Mouse (Mus musculus): ENCODE results near the gene Sec61a1.

The Sec61a1 gene

DNA sequence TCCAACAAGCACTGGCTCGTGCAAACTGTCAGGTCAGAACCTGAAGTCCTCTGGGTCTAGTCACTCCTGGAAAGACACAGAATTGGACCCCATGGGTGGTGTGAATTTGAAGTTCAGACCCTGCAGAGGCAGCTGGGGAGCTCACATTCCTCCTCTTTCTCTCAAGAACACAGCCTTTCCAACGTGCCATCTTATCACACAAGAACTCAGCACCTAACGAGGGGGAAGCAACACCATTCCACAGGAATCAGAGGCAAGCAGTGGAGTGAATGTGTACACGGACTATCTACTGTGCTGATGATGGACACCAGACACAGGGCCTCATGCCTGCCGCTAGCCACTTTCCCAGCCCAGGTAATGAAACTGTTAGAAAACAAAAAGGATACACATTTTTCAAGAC is 2.0 kb downstream of the Sec61a1 start:
- DNase-seq (ENCODE audit: low spot score in 2 of 2) = no peak

DNA sequence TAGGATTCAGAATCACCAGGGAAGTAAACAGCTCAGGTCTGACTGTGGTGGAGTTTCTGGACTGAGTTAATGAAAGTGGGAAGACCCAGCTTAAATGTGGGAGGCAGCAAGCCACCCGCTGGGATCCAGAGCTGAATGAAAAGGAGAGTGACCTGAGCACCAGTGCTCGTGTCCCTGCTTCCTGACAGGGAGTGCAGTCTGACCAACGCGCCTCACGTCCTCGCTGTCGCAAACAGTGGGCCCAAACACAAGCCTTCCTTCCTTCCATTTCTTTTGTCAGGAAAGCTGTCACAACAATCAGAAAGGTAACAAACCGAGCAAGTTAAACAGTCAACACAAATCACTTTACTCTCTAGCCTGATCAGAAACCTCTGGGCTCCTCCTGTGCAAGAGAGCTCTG is 2.7 kb downstream of the Sec61a1 start:
- no peak for DNase-seq (ENCODE audit: low spot score in 2 of 2)

DNA sequence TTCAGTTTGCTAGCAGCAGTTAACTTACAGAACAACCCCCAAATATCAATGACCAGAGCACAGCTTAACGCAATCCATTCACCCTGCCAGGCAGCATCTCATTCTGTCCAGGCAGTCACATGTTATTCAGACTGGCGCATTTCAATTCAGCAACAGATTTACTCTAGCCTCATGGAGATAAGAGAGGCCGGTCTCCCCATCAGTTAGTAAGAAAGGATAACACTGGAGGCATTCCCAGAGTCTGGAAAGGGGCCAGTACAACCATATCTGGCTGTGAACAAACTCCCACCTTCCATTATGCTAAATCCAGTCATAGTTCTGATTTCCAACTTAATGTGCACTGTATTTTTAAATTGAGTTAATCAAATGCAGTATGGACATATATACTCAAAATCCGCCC is 4.2 kb downstream of the Sec61a1 start:
- no peak for DNase-seq (ENCODE audit: low spot score in 2 of 2)

DNA sequence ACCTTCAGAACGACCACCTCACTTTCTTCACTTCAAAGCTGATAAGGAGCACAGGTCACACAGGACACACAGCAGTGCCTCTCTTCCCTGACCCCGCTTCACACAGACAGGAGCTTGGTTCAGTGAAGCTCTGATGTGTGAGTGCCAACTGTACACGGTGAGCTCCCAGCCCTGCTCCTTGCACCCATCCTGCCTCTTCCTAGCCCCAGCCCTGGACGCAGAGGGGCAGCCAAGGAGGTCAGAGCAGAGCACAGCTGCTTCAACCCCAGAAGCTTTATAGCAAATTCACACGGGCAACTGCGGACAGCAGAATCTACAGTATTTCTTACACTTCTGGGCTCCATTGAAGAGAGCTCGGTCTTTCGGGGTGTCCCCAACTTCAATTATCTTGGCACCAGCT is 4.7 kb downstream of the Sec61a1 start:
- no peak for DNase-seq (ENCODE audit: low spot score in 2 of 2)

DNA sequence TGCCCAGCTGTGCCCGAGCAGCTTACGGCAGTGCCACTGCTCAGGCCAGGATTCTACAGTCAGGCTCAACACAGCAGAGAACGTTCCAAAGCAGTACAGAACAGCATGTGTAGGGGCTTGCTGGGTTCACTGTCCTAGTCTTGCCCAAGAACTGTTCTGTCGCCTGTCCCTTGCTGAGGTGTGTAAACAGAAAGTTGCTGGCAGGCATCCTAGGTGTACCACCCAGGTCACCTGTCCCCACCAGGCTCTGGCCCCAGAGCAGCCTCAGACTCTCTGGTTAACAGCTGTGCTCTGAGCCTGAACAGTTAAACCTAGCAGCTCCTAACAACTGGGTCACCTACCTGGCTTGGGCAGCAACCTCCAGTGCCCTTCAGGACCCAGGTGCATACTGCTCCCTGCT is 15.7 kb downstream of the Sec61a1 start:
- DNase-seq (ENCODE audit: low spot score in 2 of 2) = no peak

DNA sequence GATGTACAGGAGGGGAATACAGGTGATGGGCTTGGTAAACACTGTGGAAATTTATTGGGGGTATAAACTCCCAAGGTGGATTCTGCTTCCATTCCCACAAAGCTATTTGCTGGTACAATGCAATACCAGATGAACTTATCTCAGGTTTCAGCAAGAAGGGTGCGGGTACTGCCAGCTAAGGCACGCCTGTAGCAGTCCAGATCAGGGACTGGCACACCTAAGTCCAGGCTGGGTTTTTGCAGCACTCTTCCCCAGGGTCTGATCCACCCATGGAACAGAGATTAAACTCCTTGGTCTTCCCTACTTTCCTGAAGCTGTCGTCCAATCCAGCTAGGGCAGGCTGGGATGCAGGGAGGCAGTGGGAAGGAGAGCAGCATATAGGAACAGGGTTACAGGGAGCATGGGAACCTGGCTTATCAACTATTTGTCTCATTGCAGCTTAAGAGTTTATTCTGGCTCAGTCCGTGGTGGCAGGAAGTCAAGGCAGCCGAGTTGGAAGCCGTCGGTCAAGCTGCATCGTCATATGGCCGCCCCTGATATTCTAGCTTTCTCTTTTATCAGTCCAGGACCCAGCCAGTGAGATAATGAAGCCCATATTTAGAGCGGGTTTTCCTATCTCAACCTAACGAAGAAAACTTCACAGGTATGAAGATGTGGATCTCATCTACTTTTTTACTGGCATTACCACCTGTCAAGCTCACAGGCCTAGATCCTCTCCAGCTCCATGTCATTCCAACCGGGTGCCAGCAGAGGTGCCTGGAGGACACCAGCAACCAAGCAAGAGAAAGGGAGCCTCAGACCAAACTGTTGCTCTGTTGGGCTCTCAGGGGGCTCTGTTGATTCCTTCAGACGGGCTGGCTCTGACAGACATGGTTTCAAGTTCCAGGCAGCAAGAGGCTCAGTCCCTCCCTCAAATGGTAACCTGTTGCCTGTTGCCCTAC is 16.4 kb downstream of the Sec61a1 start:
- no peak for DNase-seq (ENCODE audit: low spot score in 2 of 2)

DNA sequence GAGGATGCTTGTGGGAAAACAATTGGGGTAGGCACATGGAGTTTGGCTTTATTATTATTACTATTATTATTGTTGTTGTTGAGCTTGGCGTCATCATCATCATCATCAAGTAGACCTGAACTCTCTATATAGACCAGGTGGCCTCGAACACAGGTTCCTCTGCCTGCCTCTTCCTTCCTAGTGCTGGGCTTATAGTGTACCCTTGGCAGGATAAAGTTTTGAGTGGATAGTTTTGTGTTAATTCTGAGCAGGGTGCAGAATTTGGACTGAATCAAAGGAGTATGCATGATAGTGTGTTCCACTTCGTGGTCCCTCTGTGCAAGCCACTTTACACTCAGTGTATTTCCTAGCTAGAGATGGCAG is 18.3 kb downstream of the Sec61a1 start:
- DNase-seq (ENCODE audit: low spot score in 2 of 2) = no peak

DNA sequence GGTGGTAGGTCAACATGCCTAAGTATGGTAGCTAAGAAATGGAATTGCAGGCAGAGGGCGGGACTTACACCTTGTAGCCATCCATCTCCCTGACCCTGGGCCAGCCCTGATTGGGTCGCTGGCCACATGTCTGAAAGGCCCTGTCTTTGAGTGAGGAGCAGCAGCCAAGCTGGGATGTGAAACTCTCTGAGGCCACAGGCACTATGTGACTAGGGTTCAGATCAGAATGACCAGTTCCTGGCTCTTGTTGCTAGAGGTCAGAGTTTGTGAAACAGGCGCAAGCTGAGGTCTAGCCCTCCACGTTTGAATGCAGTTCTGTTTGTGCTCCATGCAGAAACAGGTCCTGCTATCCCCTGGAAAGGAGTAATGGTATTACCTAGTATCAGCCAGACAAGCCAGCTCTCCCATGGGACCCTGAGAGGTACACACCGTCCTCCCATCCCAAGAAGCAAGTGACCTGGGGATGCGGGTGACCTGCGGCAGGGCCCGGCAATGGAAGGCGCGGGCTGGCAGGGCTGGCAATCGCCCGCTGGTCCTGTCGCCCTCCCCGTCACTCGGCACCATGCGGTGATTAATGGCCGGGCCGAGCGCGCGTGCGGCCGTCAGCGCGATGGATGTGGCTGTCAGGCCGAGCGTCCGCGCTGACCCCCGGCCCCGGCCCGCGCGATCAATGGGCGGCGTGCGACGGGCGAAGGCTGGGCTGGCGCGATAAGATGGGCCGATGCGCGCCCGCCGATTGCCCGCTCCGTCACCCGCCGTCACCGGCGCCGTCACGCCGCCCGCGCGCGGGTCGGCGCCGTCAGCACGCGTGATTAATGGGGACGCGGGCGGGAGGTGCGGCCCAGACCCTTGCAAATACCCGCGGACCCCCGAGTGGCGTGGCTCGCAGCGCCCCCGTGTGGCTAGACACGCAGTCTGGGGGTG is 19.0 kb downstream of the Sec61a1 start:
- DNase-seq (ENCODE audit: low spot score in 2 of 2) = peak in 1 of 2 experiments; percentile 27

DNA sequence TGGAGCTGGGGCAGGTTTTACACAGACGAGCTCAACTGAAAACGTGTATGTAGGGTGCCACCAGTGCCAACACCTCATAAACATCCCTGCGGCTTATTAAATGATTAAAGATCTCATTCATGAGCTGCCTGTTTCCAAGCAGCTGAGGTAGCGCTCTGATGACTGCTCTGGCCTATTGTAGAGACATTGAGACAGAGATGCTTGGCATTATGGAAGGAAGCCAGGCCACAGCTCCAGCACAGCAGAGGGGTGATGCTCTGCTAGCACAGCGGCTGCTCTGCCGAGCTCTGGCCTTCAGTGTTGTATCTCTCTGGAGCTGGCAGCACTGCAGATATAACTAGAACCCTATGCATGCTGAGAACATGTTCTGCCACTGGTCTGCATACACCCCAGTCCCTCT is 25.0 kb downstream of the Sec61a1 start:
- DNase-seq (ENCODE audit: low spot score in 2 of 2) = no peak

DNA sequence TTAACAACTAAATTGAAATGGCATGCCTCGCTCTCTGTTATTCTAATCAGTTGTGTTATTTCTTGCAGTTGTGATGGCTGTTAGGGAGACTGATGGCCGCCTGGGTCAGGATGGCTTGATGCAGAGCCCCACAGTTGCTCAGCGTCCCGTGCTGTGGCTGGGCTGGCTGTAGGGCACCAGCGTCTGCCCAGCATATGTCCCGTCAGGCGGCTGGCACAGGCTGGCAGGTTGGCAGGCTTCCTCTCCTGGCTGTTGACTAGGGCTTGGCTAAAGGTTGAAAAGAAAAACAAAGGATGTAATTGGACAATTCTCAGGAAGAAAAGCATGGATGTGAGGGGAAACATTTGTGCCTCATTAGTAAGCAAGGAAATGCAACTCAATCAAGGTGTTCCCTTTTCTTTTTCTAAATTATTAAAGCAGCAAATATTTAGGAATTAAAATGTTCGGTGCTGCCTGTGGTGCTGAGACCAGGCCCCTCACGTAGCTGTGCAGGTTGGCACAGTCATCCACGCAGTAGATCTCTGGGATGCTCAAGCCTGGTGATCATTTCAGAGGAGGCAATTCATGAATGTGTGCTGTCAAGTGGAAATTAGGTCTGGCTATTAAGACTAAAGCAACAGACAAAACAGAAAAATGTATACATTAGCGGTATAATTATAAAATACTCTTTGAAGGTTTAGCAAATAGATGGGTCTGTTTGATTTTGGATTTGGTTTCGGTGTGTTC is 27.9 kb downstream of the Sec61a1 start:
- DNase-seq (ENCODE audit: low spot score in 2 of 2) = peak in 1 of 2 experiments; percentile 39

DNA sequence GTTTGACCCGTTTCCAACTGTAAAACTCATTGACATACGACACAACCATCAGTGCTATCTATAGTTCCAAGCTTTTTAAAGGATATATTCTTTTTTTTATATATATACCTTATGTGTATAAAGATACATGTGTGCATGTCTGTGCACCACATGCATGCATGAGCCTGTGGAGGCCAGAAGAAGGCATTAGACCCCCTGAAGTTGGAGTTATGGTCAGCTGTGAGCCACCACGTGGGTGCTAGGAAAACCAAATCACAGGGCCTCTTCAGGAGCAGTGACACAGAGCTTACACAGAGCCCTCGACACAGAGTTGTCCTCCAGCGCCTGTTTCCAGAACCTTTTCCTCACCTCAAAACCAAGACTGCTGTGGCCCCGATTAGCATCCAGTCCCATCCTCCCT is 28.9 kb downstream of the Sec61a1 start:
- no peak for DNase-seq (ENCODE audit: low spot score in 2 of 2)

DNA sequence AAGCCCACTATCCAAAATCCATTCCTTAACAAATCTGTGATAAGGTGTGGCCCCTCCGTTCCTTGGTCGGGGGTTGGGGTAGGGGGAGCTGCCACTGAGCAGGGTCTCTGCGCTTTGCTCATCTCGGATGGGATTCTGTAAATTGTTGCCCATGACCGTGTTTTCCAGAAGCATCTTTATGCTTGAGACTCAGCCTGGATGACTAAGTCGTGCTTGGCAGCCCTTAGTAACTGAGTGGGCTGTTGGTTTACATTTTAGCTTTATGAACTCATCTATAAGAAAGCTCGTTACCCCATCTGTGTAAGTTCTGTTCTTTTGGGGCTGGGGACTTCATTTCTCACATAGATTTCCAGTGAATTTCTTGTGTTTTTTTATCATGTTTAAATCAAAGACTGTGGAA is 29.7 kb downstream of the Sec61a1 start:
- no peak for DNase-seq (ENCODE audit: low spot score in 2 of 2)

DNA sequence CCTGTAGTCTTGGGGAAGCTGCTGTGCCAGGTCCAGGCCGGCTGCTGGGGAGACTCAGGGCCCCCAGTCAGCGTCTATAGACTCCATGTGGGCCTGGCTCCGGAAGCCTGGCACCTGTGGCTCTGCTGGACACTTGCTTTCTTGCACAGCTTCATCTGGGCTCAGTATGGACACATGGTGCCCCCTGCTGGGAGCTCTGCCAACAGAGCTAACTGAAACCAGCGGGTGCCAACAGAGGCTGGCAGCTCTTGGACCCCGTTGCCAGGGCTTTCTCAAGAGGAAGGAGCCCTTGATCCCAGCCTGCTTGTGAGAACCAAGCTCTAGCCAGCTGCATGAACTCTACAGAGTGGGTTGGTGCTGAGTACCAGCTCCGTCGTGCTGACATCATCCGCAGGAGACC is 31.8 kb downstream of the Sec61a1 start:
- peak in 1 of 2 experiments; percentile 56 for DNase-seq (ENCODE audit: low spot score in 2 of 2)

DNA sequence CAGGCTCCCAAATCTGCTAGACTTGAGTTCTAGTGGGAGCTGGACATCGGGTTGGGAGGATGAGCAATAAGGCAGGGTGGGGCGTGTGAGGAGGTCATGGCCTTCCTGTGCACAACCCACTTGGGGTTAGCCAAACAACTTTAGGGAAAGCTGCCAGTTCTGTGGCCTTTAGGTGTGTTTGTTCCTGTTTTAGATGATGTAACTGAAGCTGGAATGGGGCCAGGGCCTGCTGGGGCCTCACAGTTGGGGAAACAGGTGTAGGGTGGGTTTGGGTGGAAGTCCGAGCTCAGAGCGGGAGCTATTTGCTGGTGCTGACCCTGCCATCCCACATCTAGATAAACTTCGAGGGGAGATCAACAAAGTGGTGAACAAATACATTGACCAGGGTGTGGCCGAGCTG is 33.3 kb downstream of the Sec61a1 start:
- peak; percentile 11 to 15 for DNase-seq (ENCODE audit: low spot score in 2 of 2)

DNA sequence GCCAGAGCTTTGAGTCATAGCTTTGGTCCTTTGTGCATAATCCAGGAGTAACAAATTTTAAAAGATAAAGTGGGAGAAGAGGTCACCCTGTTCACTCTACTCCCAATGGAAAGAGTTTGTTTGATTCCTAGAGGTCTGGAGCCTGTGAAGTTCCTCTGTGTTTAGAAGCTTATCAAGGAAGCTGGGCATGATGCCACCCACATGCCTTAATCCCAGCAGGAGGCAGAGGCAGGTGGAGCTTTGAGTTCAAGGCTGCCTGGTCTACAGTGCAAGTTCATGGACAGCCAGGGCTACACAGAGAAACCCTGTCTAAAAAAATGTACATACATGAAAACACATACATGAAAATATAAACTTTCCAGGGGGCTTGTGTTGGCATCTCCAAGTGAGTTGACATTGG is 34.8 kb downstream of the Sec61a1 start:
- no peak for DNase-seq (ENCODE audit: low spot score in 2 of 2)

DNA sequence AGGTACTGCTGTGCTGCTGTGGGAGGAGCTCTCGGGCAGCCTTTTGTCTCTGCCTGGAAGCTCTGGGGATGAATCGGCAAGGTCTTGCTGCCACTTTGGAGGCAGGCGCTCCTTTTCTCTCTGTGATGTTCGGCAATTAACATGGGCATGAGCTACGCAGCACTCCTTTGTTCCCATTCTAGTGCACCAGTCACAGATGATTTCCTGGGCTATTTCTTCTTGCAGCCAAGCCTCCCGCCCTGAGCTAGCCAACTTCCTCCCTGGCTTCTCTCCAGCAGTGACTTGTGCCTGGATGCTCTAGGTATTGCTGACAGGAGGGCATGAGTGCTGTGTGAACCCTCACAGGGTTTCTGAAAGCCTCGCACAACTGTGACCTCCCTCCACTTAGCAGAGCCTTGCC is 35.6 kb downstream of the Sec61a1 start:
- no peak for DNase-seq (ENCODE audit: low spot score in 2 of 2)

DNA sequence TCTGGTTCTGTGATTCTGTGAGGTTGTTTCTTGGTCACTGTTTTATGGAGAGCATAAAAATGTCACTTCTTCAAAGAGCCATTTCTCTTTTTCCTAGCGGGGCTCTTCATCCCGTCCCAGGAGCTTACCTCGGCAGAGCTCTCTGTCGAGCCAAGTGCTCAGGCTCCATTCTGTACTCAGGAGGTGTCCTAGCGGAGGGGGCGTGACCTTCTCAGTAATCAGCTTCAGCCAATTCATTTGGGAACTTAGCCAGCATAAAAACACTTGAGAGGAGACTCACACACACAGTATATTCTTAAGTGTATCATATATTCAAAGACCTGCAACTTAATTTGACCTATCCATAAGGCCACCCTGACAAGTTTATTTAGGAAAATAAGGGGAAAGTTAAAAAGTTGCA is 38.3 kb downstream of the Sec61a1 start:
- DNase-seq (ENCODE audit: low spot score in 2 of 2) = no peak

DNA sequence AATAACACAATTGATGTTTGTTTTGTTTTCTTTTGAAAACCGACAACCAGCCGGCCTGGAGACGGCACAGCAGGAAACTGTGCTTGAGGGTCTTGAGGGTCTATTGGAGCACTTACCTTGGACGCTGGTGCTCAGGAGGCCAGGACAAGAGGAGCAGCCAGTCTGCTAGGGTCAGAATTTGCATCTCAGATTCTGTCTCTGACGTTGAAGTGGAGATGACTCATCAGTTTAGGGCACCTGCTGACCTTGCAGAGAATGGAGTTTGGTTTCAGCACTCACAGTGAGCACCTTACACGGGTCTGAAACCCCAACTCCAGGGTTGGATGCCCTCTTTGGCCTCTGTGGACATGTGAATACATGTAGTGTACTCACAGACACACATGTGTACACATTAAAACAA is 48.8 kb downstream of the Sec61a1 start:
- DNase-seq (ENCODE audit: low spot score in 2 of 2) = no peak

DNA sequence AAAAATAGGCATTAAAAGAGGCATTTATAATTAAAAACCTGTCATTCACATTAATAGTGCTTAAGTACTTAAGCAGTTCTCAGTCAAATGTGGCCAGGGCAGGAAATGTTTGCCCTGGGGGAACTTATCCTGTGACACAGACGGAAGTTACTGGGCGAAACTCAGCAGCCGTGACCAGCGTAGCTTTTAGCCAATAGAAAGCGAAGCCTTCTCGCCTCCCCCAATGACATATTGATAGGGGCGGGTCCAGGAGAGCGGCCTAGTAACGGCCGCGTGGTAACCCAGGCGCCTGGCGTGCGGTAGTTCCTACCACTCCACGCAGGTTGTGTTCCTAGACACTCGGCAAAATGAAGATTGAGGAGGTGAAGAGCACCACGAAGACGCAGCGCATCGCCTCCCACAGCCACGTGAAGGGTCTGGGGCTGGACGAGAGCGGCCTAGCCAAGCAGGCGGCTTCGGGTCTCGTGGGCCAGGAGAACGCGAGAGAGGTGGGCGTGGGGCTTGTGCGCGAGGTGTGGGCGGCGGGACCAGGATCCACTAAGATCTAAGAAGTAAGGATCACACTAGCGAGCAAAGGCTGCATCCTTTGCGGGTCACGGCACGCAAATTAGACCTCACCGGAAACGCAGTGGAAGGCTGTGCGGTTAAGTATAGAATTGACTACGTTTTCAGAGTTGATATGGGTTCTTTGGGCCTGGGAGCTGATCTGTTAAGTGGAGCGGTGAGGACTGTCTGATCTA is 53.4 kb downstream of the Sec61a1 start, which contains the start of gene Ruvbl1:
Gene Ruvbl1 (plus strand): TSS at position 229 of the 740 bp plus-strand sequence.
- DNase-seq (ENCODE audit: low spot score in 2 of 2) = peak; percentile 83 to 90

DNA sequence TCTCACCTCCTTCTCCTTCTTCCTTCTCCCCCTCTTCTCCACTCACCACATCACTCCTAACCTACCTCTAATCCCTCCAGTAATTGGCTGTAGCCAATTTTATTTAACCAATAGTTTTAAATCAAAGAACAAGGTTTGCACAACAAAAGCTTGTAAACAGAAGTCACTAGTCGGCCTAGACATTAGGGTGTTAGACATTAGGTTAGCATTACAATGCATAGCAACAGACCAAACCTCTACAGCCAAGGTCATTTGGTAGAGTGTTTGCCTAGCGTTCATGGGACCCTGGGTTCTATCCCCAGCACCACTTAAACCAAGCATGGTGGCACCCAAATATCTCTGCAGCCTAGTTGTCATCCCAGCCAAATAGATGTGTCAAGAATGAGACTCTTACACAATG is 64.2 kb downstream of the Sec61a1 start:
- no peak for DNase-seq (ENCODE audit: low spot score in 2 of 2)

Data from urinary bladder, postnatal 36 days (tissue).